12 mouse cellular contexts compared by ENCODE assay signal in the genomic region with DNA sequence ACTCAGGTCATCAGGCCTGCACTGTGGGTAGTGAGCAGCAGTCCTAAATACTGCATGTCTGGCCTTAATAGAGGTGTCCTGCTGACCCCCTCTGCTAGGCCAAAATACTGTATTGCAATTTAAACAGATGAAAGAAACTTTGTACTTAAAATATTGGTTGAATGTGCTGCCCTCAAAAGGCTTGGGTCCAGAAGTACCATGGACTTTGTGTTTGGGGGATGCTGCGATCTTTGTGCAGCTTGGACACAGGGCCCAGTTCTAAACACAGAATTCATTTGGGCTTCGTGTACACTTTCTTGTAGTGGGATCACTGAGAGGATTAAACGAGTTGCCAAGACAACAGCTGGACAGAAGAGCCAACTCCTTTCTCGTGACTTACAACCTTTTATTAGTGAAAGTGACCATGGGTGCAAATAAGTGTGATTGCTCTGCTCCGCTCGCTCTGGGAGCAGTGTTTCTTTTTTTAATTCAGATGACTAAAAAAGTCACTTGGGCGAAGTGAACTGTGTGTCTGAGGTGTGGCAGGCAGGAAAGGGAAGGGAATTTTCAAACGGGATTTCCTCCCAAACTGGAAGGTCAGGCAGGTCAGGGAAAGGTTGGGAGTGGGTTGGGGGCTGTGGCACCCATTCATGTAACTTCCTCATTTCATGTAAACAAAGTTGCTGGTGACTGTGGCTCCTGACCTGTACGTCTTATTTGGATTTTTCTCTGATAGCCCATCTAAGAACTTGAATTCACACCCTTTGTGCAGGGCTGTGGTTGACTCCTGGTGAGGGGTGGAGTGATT. TPM values are rescaled to one million over a fixed set of nuclear protein-coding genes. Genes with fewer than 3 reads are reported as not detected.
DNase-seq lines count a peak whose midpoint lies in the region; ATAC-seq and TF ChIP-seq lines count a peak whose summit lies in the region.
"Had no signal": no experiment of that assay in that cellular context is flagged by ENCODE, and none has a peak within 500 bp of the region (broad histone marks: within the 10 kb centered on the region; RNA-seq: fewer than 3 reads in every experiment).

No protein-coding gene starts in this region.

- H3K9ac ChIP-seq in heart, embryonic 11.5 days (ENCODE audit: low read depth, low read length), result no peak overlapping the region

- H3K4me3 ChIP-seq in layer of hippocampus, adult 2 months, result no peak overlapping the region
- H3K4me3 ChIP-seq in heart, embryonic 11.5 days (ENCODE audit: low read depth, low read length), result no peak overlapping the region

- peaks cover 26% of the 10 kb centered on the region for H3K36me3 ChIP-seq in heart, embryonic 11.5 days (ENCODE audit: control insufficient read depth, insufficient read depth, low read length)

- 68% methylated on average over 9 of the region's 9 CpGs for WGBS in heart, embryonic 11.5 days (ENCODE audit: insufficient replicate concordance)

- no peaks in the 10 kb centered on the region for H3K27me3 ChIP-seq in heart, embryonic 11.5 days (ENCODE audit: control insufficient read depth, insufficient read depth, low read length)

- H3K27ac ChIP-seq in layer of hippocampus, adult 2 months, result peak overlapping the region; percentile 73
- peak overlapping the region; percentile 15; the same call in 1 of the 2 replicates for H3K27ac ChIP-seq in heart, embryonic 11.5 days (ENCODE audit: low read depth, low read length)

- ATAC-seq in heart, embryonic 11.5 days (replicated peaks; ENCODE audit: insufficient number of reproducible peaks, low FRiP score, low TSS enrichment), result no peak
- ATAC-seq in megakaryocyte, adult 5-6 weeks (ENCODE audit: poor library complexity, severe bottlenecking), result no peak
- ATAC-seq: activated CD4-positive, CD25-positive, alpha-beta regulatory T cell, adult 4 months; hindbrain, embryonic 16.5 days had no signal

- peak; percentile 30 for DNase-seq in adrenal gland, adult 2 months
- DNase-seq in adrenal gland, postnatal 10 days, result no peak
- no peak for DNase-seq in layer of hippocampus, adult 2 months (ENCODE audit: low spot score in 2 of 2)
- DNase-seq in layer of hippocampus, adult 8-10 months (ENCODE audit: low spot score in 2 of 2), result no peak
- peak; percentile 39 for DNase-seq in lung, postnatal 25 days (ENCODE audit: low spot score)
- no peak for DNase-seq in right cerebral cortex, postnatal 14 days
- DNase-seq: spleen, adult 18-20 months had no signal

- no peak overlapping the region for H3K4me2 ChIP-seq in heart, embryonic 11.5 days

- TF ChIP-seq CTCF in layer of hippocampus, adult 2 months (conservative IDR thresholded peaks at IDR 0.05), result no peak

- no peaks in the 10 kb centered on the region for H3K4me1 ChIP-seq in heart, embryonic 11.5 days (ENCODE audit: control insufficient read depth, insufficient read depth, low read length)

- H3K9me3 ChIP-seq in heart, embryonic 11.5 days (replicated peaks; ENCODE audit: control insufficient read depth, low read length), result no peaks in the 10 kb centered on the region
- H3K9me3 ChIP-seq: G1E had no signal

RNA-seq across cellular contexts. Expression of a gene that starts 31.2 kb away (rescaled TPM):
- total RNA-seq in adrenal gland, adult 2 months (2021), result 100 to 1,000 TPM in 1 of 2 experiments, 10 to 100 TPM in 1; 84.4 to 127 TPM
- 13.2 and 17.0 TPM in 2 replicates for polyA plus RNA-seq in adrenal gland, adult 2 months (2012; rRNA removed)
- total RNA-seq in adrenal gland, postnatal 10 days (2021), result 10 to 100 TPM; 64.9 to 66.4 TPM
- 100 to 1,000 TPM; 134 to 138 TPM for total RNA-seq in layer of hippocampus, adult 2 months (2021)
- total RNA-seq in layer of hippocampus, adult 8-10 months (2022), result 100 to 1,000 TPM; 119 to 156 (median 140) TPM
- 10.7 and 15.0 TPM in 2 replicates for polyA plus RNA-seq in heart, embryonic 11.5 days (2014; fragmentation: Nextera tagmentation; extraction: Ambion mirVana)
- total RNA-seq in megakaryocyte, adult 5-6 weeks (2015), result 41.1 and 46.4 TPM in 2 replicates
- total RNA-seq in megakaryocyte, adult 5-6 weeks (2017), result 27.9 and 34.8 TPM in 2 replicates

RNA-seq across cellular contexts. Expression of a gene that starts 31.3 kb away (rescaled TPM):
- 10 to 100 TPM; 35.8 to 45.5 TPM for total RNA-seq in adrenal gland, adult 2 months (2021)
- 36.3 and 39.3 TPM in 2 replicates for polyA plus RNA-seq in adrenal gland, adult 2 months (2012; rRNA removed)
- 10 to 100 TPM; 35.9 to 39.0 TPM for total RNA-seq in adrenal gland, postnatal 10 days (2021)
- total RNA-seq in layer of hippocampus, adult 2 months (2021), result 10 to 100 TPM; 30.9 to 32.6 TPM
- total RNA-seq in layer of hippocampus, adult 8-10 months (2022), result 10 to 100 TPM; 24.0 to 27.2 (median 24.9) TPM
- 85.9 and 87.2 TPM in 2 replicates for polyA plus RNA-seq in heart, embryonic 11.5 days (2014; fragmentation: Nextera tagmentation; extraction: Ambion mirVana)
- total RNA-seq in megakaryocyte, adult 5-6 weeks (2015), result 41.4 and 42.3 TPM in 2 replicates
- 73.0 and 88.6 TPM in 2 replicates for total RNA-seq in megakaryocyte, adult 5-6 weeks (2017)

Comparison
In these comparisons a context has a peak if more than half of its experiments do, and no peak if none do; other contexts are left out.
1. DNase-seq: peak in adrenal gland, adult 2 months (single experiment) and lung, postnatal 25 days (single experiment); none in adrenal gland, postnatal 10 days (single experiment), layer of hippocampus, adult 2 months (0 of 2), layer of hippocampus, adult 8-10 months (0 of 2) and right cerebral cortex, postnatal 14 days (single experiment).